Mouse (Mus musculus): ENCODE measurements at regions not wholly inside any gene's neighbourhood (a gene's known extent, or its start where the extent isn't known, plus 50 kb on each side); places are given as distances from the start of the nearest gene placed in this dataset.

- no peak for TF ChIP-seq CTCF (IDR thresholded peaks at IDR 0.05; ENCODE audit: low read depth)
- no peak for TF ChIP-seq EP300 (IDR thresholded peaks at IDR 0.05; ENCODE audit: low read depth)
These were observed 114.5 kb downstream of the 4933415F23Rik start for GRCm38 (mm10) chr1:22987521-22987920.

All from liver, postnatal 0 days (tissue).